Mouse (Mus musculus): ENCODE results near the gene Gm42688. TPM values are rescaled to one million over a fixed set of nuclear protein-coding genes. Genes with fewer than 3 reads are reported as not detected.

Gene Gm42688
- polyA plus RNA-seq, 2 experiments: 0.76 to 2.4 TPM

DNA sequence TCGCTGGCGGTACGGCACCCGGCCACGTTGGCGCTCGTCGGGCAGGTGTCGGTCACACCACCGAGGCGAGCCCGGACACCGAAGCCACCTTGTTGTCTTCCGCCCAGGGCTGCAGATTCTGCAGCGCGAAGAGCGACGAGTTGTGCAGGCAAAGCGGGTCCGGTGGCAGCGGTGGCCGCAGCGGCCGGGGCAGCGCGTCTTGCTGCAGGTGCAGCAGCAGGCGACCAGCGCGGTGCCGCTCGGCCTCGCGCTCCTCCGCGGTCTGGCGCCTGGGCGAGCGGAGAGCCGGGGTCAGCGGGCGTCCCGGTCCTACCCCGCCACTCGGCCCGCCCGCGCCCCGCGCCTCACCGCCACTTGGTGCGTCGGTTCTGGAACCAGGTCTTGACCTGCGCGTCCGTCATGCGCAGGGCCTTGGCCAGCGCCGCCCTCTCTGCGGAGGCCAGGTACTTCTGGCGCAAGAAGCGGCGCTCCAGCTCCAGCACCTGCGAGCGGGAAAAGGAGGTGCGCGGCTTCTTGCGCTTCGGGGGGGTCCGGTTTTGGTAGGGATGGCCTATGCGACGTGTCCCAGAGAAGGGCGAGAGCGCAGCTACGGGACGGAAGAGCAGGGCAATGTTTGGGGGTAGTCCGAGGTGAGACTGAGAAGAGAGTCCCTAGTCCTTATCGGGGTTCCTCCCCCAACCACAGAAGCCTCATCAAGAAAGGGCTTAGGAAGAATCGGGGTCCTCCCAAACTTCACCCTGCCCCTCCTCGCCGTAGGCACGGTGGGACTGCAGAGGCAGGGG is 32.5 kb upstream of the Gm42688 start:
- H3K9ac ChIP-seq (replicated peaks): no peak overlapping the region
- no peak overlapping the region for H3K27ac ChIP-seq
- no peaks in the 10 kb centered on the region for H3K9me3 ChIP-seq (ENCODE audit: control insufficient read depth, low read length)
- H3K4me2 ChIP-seq (ENCODE audit: low read depth): peak overlapping the region; percentile 31
- TF ChIP-seq EP300 (IDR thresholded peaks at IDR 0.05; ENCODE audit: low read depth): no peak
- TF ChIP-seq CTCF (IDR thresholded peaks at IDR 0.05; ENCODE audit: low read depth): no peak
- H3K4me1 ChIP-seq (replicated peaks; ENCODE audit: control insufficient read depth in 2 of 2, insufficient read depth in 2 of 2, low read length in 1 of 2): no peaks in the 10 kb centered on the region
- peak overlapping the region in 1 of 2 experiments; percentile 16; a peak in 2 of 4 replicates for H3K4me3 ChIP-seq (ENCODE audit: insufficient read depth in 1 of 2, low read depth in 2 of 2, low read length in 2 of 2)
- DNase-seq (ENCODE audit: low read depth in 3 of 3, low spot score in 3 of 3) (no peak), ATAC-seq (ENCODE audit: insufficient read depth) (no peak)
- H3K36me3 ChIP-seq (replicated peaks; ENCODE audit: control insufficient read depth, insufficient read depth, low read depth): no peaks in the 10 kb centered on the region
- WGBS (ENCODE audit: insufficient replicate concordance): 2% methylated on average over 81 of the region's 81 CpGs
- peaks cover 98% of the 10 kb centered on the region for H3K27me3 ChIP-seq (ENCODE audit: control insufficient read depth, insufficient read depth, low read length)

DNA sequence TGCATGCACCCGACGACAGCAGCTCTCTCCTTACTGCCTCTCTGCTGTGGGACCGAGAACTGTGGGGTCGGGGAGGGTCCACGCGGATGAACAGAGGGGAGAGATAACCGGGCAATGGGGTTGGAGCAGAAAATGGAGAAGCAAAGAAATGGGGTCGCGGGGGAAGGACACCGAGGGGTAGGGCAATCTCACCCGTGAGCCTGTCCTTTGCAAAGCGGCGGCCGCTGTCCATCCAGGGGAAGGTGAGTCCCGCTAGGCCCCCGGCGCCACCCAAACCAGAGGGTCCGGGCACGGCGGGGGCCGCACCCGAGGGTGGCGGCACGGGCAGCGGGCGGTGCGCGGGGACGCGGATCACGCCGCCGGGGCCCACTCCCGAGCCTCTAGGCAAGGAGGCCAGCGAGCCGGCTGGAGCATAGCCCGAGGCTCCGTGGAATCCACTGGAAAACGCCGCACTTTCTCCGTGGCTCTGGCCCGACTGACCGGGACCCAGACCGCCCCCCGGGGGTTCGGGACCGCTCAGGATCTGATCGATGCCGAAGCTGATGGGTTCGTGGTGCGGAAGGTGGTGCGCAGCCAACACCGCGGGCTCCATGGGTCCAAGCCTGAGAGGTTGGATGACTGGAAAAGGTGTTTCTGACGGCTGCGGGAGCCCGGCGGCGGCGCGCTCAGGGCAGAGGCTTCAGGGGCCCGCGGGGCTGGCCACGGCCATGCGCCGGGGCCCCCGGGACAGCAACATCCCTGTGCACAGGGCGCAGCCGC is 31.8 kb upstream of the Gm42688 start:
- Histone ChIP-seq H3K36me3 (replicated peaks; ENCODE audit: control insufficient read depth, insufficient read depth, low read depth) (no peaks in the 10 kb centered on the region), H3K4me1 (replicated peaks; ENCODE audit: control insufficient read depth in 2 of 2, insufficient read depth in 2 of 2, low read length in 1 of 2) (no peaks in the 10 kb centered on the region), H3K4me3 (ENCODE audit: insufficient read depth in 1 of 2, low read depth in 2 of 2, low read length in 2 of 2) (peak overlapping the region in 1 of 2 experiments; percentile 3; a peak in 1 of 4 replicates), H3K27me3 (ENCODE audit: control insufficient read depth, insufficient read depth, low read length) (peaks cover 98% of the 10 kb centered on the region), H3K9me3 (ENCODE audit: control insufficient read depth, low read length) (no peaks in the 10 kb centered on the region), H3K27ac (no peak overlapping the region), H3K4me2 (ENCODE audit: low read depth) (no peak overlapping the region; the same call in 1 of the 2 replicates), H3K9ac (replicated peaks) (no peak overlapping the region)
- no peak for TF ChIP-seq CTCF (IDR thresholded peaks at IDR 0.05; ENCODE audit: low read depth)
- TF ChIP-seq EP300 (IDR thresholded peaks at IDR 0.05; ENCODE audit: low read depth): no peak
- ATAC-seq (ENCODE audit: insufficient read depth) (no peak), DNase-seq (ENCODE audit: low read depth in 3 of 3, low spot score in 3 of 3) (no peak)
- 2% methylated on average over 69 of the region's 69 CpGs for WGBS (ENCODE audit: insufficient replicate concordance)

DNA sequence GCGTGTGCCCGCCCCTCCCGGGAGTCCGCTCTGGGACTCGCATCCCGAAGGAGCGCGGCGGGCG is 31.3 kb upstream of the Gm42688 start, which contains the start of gene Tlx2:
Tlx2 (minus strand) TSS at position 47 of the 64 bp plus-strand sequence.
- ATAC-seq (ENCODE audit: insufficient read depth) (no peak), DNase-seq (ENCODE audit: low read depth in 3 of 3, low spot score in 3 of 3) (no peak)
- H3K9ac ChIP-seq (replicated peaks): no peak within 1 kb of the TSS
- H3K4me1 ChIP-seq (replicated peaks; ENCODE audit: control insufficient read depth in 2 of 2, insufficient read depth in 2 of 2, low read length in 1 of 2): no peaks in the 10 kb centered on the region
- H3K36me3 ChIP-seq (replicated peaks; ENCODE audit: control insufficient read depth, insufficient read depth, low read depth): no peaks in the 10 kb centered on the region
- H3K4me2 ChIP-seq (ENCODE audit: low read depth): peak within 1 kb of the TSS; percentile 8; the same call in 1 of the 2 replicates
- peaks cover 96% of the 10 kb centered on the region for H3K27me3 ChIP-seq (ENCODE audit: control insufficient read depth, insufficient read depth, low read length)
- no peaks in the 10 kb centered on the region for H3K9me3 ChIP-seq (ENCODE audit: control insufficient read depth, low read length)
- TF ChIP-seq EP300 (IDR thresholded peaks at IDR 0.05; ENCODE audit: low read depth) (no peak), CTCF (IDR thresholded peaks at IDR 0.05; ENCODE audit: low read depth) (no peak)
- WGBS (ENCODE audit: insufficient replicate concordance): 1% methylated on average over 10 of the region's 10 CpGs
- H3K4me3 ChIP-seq (ENCODE audit: insufficient read depth in 1 of 2, low read depth in 2 of 2, low read length in 2 of 2): peak within 1 kb of the TSS in 1 of 2 experiments; percentile 16; a peak in 1 of 4 replicates
- no peak within 1 kb of the TSS for H3K27ac ChIP-seq

DNA sequence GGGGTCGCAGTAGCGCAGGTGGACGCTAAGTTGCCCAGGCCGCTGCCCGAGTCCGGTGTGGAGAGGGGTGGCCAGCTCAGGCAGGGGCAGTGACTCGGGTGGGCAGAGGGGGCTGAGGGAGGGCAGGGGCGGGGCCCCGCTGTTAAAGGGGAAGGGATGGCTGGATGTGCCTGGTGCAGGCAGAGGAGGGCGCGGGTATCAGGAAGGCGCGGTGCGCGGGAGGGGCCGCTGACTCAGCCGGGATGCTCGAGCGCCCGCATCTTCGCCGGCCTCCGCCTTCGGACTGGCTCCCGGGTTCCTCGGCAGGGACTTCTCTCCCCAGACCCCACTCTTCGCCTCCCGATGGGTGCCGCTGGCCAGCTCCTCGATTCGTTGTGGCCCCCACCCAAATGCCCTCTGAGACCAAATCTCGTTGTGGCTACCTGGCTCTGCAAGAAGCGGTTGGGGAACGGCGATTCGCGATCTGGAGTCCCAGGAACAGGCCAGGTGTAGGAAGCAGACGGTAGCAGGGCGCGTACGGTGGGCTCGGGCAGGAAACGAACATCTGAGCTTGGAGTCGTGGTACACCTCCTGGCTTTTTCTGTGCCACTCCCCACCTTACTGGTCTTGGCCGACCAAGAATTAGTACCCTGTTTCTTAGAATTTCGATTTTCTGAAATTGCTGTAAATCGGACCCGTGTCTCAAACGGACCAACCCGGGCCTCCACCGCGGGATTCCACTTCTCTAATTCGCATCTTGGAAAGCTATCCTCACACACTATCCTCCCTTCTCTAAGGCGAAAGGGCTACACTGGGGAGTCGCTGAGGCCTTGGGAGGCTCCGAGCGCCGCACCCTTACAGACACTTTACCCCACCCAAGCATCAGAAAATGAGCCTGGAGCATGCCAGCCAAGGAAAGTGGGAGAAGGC is 30.9 kb upstream of the Gm42688 start:
- TF ChIP-seq EP300 (IDR thresholded peaks at IDR 0.05; ENCODE audit: low read depth) (no peak), CTCF (IDR thresholded peaks at IDR 0.05; ENCODE audit: low read depth) (no peak)
- Histone ChIP-seq H3K27me3 (ENCODE audit: control insufficient read depth, insufficient read depth, low read length) (peaks cover 96% of the 10 kb centered on the region), H3K4me1 (replicated peaks; ENCODE audit: control insufficient read depth in 2 of 2, insufficient read depth in 2 of 2, low read length in 1 of 2) (no peaks in the 10 kb centered on the region), H3K27ac (no peak overlapping the region), H3K9me3 (ENCODE audit: control insufficient read depth, low read length) (no peaks in the 10 kb centered on the region), H3K9ac (replicated peaks) (no peak overlapping the region), H3K36me3 (replicated peaks; ENCODE audit: control insufficient read depth, insufficient read depth, low read depth) (no peaks in the 10 kb centered on the region), H3K4me2 (ENCODE audit: low read depth) (peak overlapping the region; percentile 8; the same call in 1 of the 2 replicates), H3K4me3 (ENCODE audit: insufficient read depth in 1 of 2, low read depth in 2 of 2, low read length in 2 of 2) (peak overlapping the region in 1 of 2 experiments; percentile 16; a peak in 1 of 4 replicates)
- ATAC-seq (ENCODE audit: insufficient read depth): no peak
- DNase-seq (ENCODE audit: low read depth in 3 of 3, low spot score in 3 of 3): no peak
- 2% methylated on average over 58 of the region's 58 CpGs for WGBS (ENCODE audit: insufficient replicate concordance)

Measured in liver, embryonic 14.5 days (tissue).